Mouse (Mus musculus): ENCODE measurements around the gene Fuom.

DNA sequence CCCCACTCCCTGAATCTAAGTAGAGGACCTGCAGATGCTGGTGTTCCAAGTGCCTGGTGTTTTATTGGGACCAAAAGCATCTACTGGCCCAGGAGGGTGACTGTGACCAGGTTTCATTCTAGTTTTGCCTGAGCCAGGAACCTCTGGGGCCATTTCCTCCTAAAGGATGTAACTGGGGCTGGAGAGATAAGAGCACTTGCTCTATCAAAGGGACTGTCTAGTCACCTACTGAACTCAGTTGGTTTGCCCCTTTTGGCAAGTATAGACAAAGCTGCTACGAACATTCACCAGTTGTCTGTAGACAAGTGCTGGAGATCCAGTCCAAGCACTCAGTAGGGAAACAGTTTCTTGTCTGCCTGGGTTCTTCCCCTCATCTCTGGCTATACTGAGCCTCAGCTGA lies 3.8 kb downstream of the Fuom start:
- TF ChIP-seq GATA1 (IDR thresholded peaks at IDR 0.05; ENCODE audit: borderline replicate concordance, low read length) (no peak), FLI1 (IDR thresholded peaks at IDR 0.05; ENCODE audit: low read length) (no peak)
